Mouse (Mus musculus) heart, embryonic 16.5 days (tissue): ENCODE measurements around the gene Olfr1261. TPM values are rescaled to one million over a fixed set of nuclear protein-coding genes. Genes with fewer than 3 reads are reported as not detected.

Source experiments
- polyA plus RNA-seq: library from polyadenylated mRNA; unstranded; fragments of >200 nt; fragmentation: Nextera tagmentation; extraction: Ambion mirVana; gene quantifications from 2 replicates; pipeline ENCODE4 v1.2.1, GENCODE M21; 2015

The Olfr1261 gene
- polyA plus RNA-seq, 1 experiment from 2014 or later = not detected

Other genes with a start within 250 kb of the Olfr1261 start
- gene Olfr1253, start 234.1 kb upstream of the Olfr1261 start, polyA plus RNA-seq = not detected in 2 replicates
- gene Olfr1254, start 197.6 kb upstream of the Olfr1261 start, polyA plus RNA-seq = not detected in 2 replicates
- not detected in 2 replicates for gene Olfr1255, start 179.2 kb upstream of the Olfr1261 start, polyA plus RNA-seq
- not detected in 2 replicates for gene Olfr1256, start 149.7 kb upstream of the Olfr1261 start, polyA plus RNA-seq
- not detected in 2 replicates for gene Olfr48, start 143.0 kb upstream of the Olfr1261 start, polyA plus RNA-seq
- not detected in 2 replicates for gene Olfr1257, start 112.8 kb upstream of the Olfr1261 start, polyA plus RNA-seq
- not detected in 2 replicates for gene Olfr1258, start 63.9 kb upstream of the Olfr1261 start, polyA plus RNA-seq
- gene Olfr1259, start 42.6 kb upstream of the Olfr1261 start, polyA plus RNA-seq = not detected in 2 replicates
- gene Olfr1260, start 16.9 kb upstream of the Olfr1261 start, polyA plus RNA-seq = not detected in 2 replicates
- gene Olfr1262, start 8.9 kb downstream of the Olfr1261 start, polyA plus RNA-seq = not detected in 2 replicates
- gene Olfr1263, start 20.9 kb downstream of the Olfr1261 start, polyA plus RNA-seq = not detected in 2 replicates
- gene Olfr1264, start 34.4 kb downstream of the Olfr1261 start, polyA plus RNA-seq = not detected in 2 replicates
- gene Olfr1265, start 44.1 kb downstream of the Olfr1261 start, polyA plus RNA-seq = not detected in 2 replicates
- gene Olfr140, start 72.4 kb downstream of the Olfr1261 start, polyA plus RNA-seq = not detected in 2 replicates
- not detected in 2 replicates for gene Olfr1269, start 130.2 kb downstream of the Olfr1261 start, polyA plus RNA-seq
- not detected in 2 replicates for gene Olfr32, start 151.1 kb downstream of the Olfr1261 start, polyA plus RNA-seq
- not detected in 2 replicates for gene Olfr1270, start 161.9 kb downstream of the Olfr1261 start, polyA plus RNA-seq
- not detected in 2 replicates for gene Olfr1506, start 233.3 kb downstream of the Olfr1261 start, polyA plus RNA-seq